Mouse (Mus musculus): ENCODE results near the gene Slc38a8. TPM values are rescaled to one million over a fixed set of nuclear protein-coding genes. Genes with fewer than 3 reads are reported as not detected.

Slc38a8 gene
- polyA plus RNA-seq, 1 experiment from 2014 or later, result not detected

- H3K36me3 ChIP-seq, result no peaks in the 10 kb centered on the region
- H3K4me1 ChIP-seq (replicated peaks), result peaks cover 47% of the 10 kb centered on the region
- no peaks in the 10 kb centered on the region for H3K9me3 ChIP-seq
- WGBS, result 88% methylated on average over 8 of the region's 8 CpGs
- 0 out of 2 replicates have a peak overlapping the region, but pooled peaks have one; percentile 10 for H3K27ac ChIP-seq
- peaks cover 46% of the 10 kb centered on the region for H3K27me3 ChIP-seq (ENCODE audit: insufficient read depth, poor library complexity, severe bottlenecking)
- H3K4me3 ChIP-seq, result no peak overlapping the region
- no peak for DNase-seq (ENCODE audit: low spot score)
These were observed 33.4 kb downstream of the Slc38a8 start for GRCm38 (mm10) chr8:119468091-119468490.

- Histone ChIP-seq H3K27me3 (ENCODE audit: insufficient read depth, poor library complexity, severe bottlenecking) (peaks cover 55% of the 10 kb centered on the region), H3K4me3 (0 out of 2 replicates have a peak overlapping the region, but pooled peaks have one; percentile 36), H3K36me3 (no peaks in the 10 kb centered on the region), H3K4me1 (replicated peaks) (peaks cover 47% of the 10 kb centered on the region), H3K27ac (peak overlapping the region; percentile 46), H3K9me3 (no peaks in the 10 kb centered on the region)
- 73% methylated on average over 10 of the region's 10 CpGs for WGBS
- DNase-seq (ENCODE audit: low spot score), result no peak
These were observed 34.7 kb downstream of the Slc38a8 start for GRCm38 (mm10) chr8:119466794-119467193.

- H3K4me1 ChIP-seq (replicated peaks), result peaks cover 46% of the 10 kb centered on the region
- peak overlapping the region; percentile 46 for H3K27ac ChIP-seq
- H3K27me3 ChIP-seq (ENCODE audit: insufficient read depth, poor library complexity, severe bottlenecking), result peaks cover 59% of the 10 kb centered on the region
- DNase-seq (ENCODE audit: low spot score), result peak; percentile 38
- no peaks in the 10 kb centered on the region for H3K36me3 ChIP-seq
- WGBS, result under 1% methylated on average over 18 of the region's 18 CpGs
- no peaks in the 10 kb centered on the region for H3K9me3 ChIP-seq
- H3K4me3 ChIP-seq, result peak overlapping the region; percentile 36
These were observed 35.4 kb downstream of the Slc38a8 start for GRCm38 (mm10) chr8:119466105-119466504.

GRCm38 (mm10) chr8:119463709-119464108, 37.8 kb downstream of the Slc38a8 start:
- peak overlapping the region; percentile 37; the same call in 1 of the 2 replicates for H3K27ac ChIP-seq
- H3K4me3 ChIP-seq, result no peak overlapping the region
- DNase-seq (ENCODE audit: low spot score), result no peak
- peaks cover 54% of the 10 kb centered on the region for H3K4me1 ChIP-seq (replicated peaks)
- H3K36me3 ChIP-seq, result no peaks in the 10 kb centered on the region
- WGBS, result 46% methylated on average over 7 of the region's 7 CpGs
- peaks cover 59% of the 10 kb centered on the region for H3K27me3 ChIP-seq (ENCODE audit: insufficient read depth, poor library complexity, severe bottlenecking)
- H3K9me3 ChIP-seq, result no peaks in the 10 kb centered on the region

GRCm38 (mm10) chr8:119461356-119461755, 40.1 kb downstream of the Slc38a8 start:
- H3K4me1 ChIP-seq (replicated peaks), result peaks cover 48% of the 10 kb centered on the region
- H3K27me3 ChIP-seq (ENCODE audit: insufficient read depth, poor library complexity, severe bottlenecking), result peaks cover 45% of the 10 kb centered on the region
- peak overlapping the region; percentile 2; the same call in 1 of the 2 replicates for H3K27ac ChIP-seq
- no peak for DNase-seq (ENCODE audit: low spot score)
- no peak overlapping the region for H3K4me3 ChIP-seq
- 78% methylated on average over 9 of the region's 9 CpGs for WGBS
- no peaks in the 10 kb centered on the region for H3K9me3 ChIP-seq
- H3K36me3 ChIP-seq, result no peaks in the 10 kb centered on the region

- no peaks in the 10 kb centered on the region for H3K36me3 ChIP-seq
- no peak overlapping the region for H3K4me3 ChIP-seq
- H3K9me3 ChIP-seq, result no peaks in the 10 kb centered on the region
- H3K27me3 ChIP-seq (ENCODE audit: insufficient read depth, poor library complexity, severe bottlenecking), result peaks cover 29% of the 10 kb centered on the region
- H3K4me1 ChIP-seq (replicated peaks), result peaks cover 32% of the 10 kb centered on the region
- WGBS, result 52% methylated on average over 16 of the region's 16 CpGs
- H3K27ac ChIP-seq, result peak overlapping the region; percentile 40; the same call in 1 of the 2 replicates
- DNase-seq (ENCODE audit: low spot score), result peak; percentile 29
These were observed 41.8 kb downstream of the Slc38a8 start for GRCm38 (mm10) chr8:119459724-119460123.

- no peak overlapping the region for H3K27ac ChIP-seq
- no peaks in the 10 kb centered on the region for H3K9me3 ChIP-seq
- H3K4me3 ChIP-seq, result no peak overlapping the region
- H3K27me3 ChIP-seq (ENCODE audit: insufficient read depth, poor library complexity, severe bottlenecking), result no peaks in the 10 kb centered on the region; the same call in 1 of the 2 replicates
- no peaks in the 10 kb centered on the region for H3K36me3 ChIP-seq
- no peak for DNase-seq (ENCODE audit: low spot score)
- peaks cover 9% of the 10 kb centered on the region for H3K4me1 ChIP-seq (replicated peaks)
- WGBS, result 89% methylated on average over 5 of the region's 5 CpGs
These were observed 45.5 kb downstream of the Slc38a8 start for GRCm38 (mm10) chr8:119456045-119456444.

- Histone ChIP-seq H3K36me3 (no peaks in the 10 kb centered on the region), H3K27me3 (ENCODE audit: insufficient read depth, poor library complexity, severe bottlenecking) (peaks cover 25% of the 10 kb centered on the region), H3K27ac (no peak overlapping the region), H3K9me3 (no peaks in the 10 kb centered on the region), H3K4me1 (replicated peaks) (peaks cover 10% of the 10 kb centered on the region), H3K4me3 (no peak overlapping the region)
- no peak for DNase-seq (ENCODE audit: low spot score)
- 85% methylated on average over 5 of the region's 5 CpGs for WGBS
These were observed 48.6 kb downstream of the Slc38a8 start for GRCm38 (mm10) chr8:119452919-119453318.

GRCm38 (mm10) chr8:119451131-119451530, 50.4 kb downstream of the Slc38a8 start:
- Histone ChIP-seq H3K4me1 (replicated peaks) (peaks cover 22% of the 10 kb centered on the region), H3K9me3 (no peaks in the 10 kb centered on the region), H3K36me3 (no peaks in the 10 kb centered on the region), H3K4me3 (no peak overlapping the region), H3K27me3 (ENCODE audit: insufficient read depth, poor library complexity, severe bottlenecking) (peaks cover 36% of the 10 kb centered on the region), H3K27ac (no peak overlapping the region)
- WGBS, result 90% methylated on average over 4 of the region's 4 CpGs
- DNase-seq (ENCODE audit: low spot score), result no peak

- Histone ChIP-seq H3K4me1 (replicated peaks) (peaks cover 24% of the 10 kb centered on the region), H3K27ac (no peak overlapping the region), H3K36me3 (no peaks in the 10 kb centered on the region), H3K9me3 (no peaks in the 10 kb centered on the region), H3K27me3 (ENCODE audit: insufficient read depth, poor library complexity, severe bottlenecking) (peaks cover 50% of the 10 kb centered on the region), H3K4me3 (no peak overlapping the region)
- no peak for DNase-seq (ENCODE audit: low spot score)
- 79% methylated on average over 12 of the region's 12 CpGs for WGBS
These were observed 51.9 kb downstream of the Slc38a8 start for GRCm38 (mm10) chr8:119449627-119450026.

GRCm38 (mm10) chr8:119447781-119448170, 53.7 kb downstream of the Slc38a8 start:
- peaks cover 24% of the 10 kb centered on the region for H3K4me1 ChIP-seq (replicated peaks)
- no peaks in the 10 kb centered on the region for H3K36me3 ChIP-seq
- 2% methylated on average over 17 of the region's 17 CpGs for WGBS
- peaks cover 61% of the 10 kb centered on the region for H3K27me3 ChIP-seq (ENCODE audit: insufficient read depth, poor library complexity, severe bottlenecking)
- no peaks in the 10 kb centered on the region for H3K9me3 ChIP-seq
- H3K4me3 ChIP-seq, result peak overlapping the region; percentile 75
- H3K27ac ChIP-seq, result peak overlapping the region; percentile 92
- no peak for DNase-seq (ENCODE audit: low spot score)

GRCm38 (mm10) chr8:119446990-119447780, 54.3 kb downstream of the Slc38a8 start:
- DNase-seq (ENCODE audit: low spot score), result no peak
- peaks cover 67% of the 10 kb centered on the region for H3K27me3 ChIP-seq (ENCODE audit: insufficient read depth, poor library complexity, severe bottlenecking)
- H3K36me3 ChIP-seq, result no peaks in the 10 kb centered on the region
- H3K4me1 ChIP-seq (replicated peaks), result peaks cover 27% of the 10 kb centered on the region
- 2% methylated on average over 80 of the region's 80 CpGs for WGBS
- H3K27ac ChIP-seq, result peak overlapping the region; percentile 92
- no peaks in the 10 kb centered on the region for H3K9me3 ChIP-seq
- peak overlapping the region; percentile 75 for H3K4me3 ChIP-seq

GRCm38 (mm10) chr8:119446211-119446989, 55.1 kb downstream of the Slc38a8 start, which contains the start of gene Necab2:
Gene Necab2, plus strand, starts transcription at chr8:119446719.
- Histone ChIP-seq H3K27ac (peak within 1 kb of the TSS; percentile 92), H3K27me3 (ENCODE audit: insufficient read depth, poor library complexity, severe bottlenecking) (peaks cover 73% of the 10 kb centered on the region), H3K4me3 (peak within 1 kb of the TSS; percentile 75), H3K9me3 (no peaks in the 10 kb centered on the region), H3K36me3 (no peaks in the 10 kb centered on the region), H3K4me1 (replicated peaks) (peaks cover 34% of the 10 kb centered on the region)
- 3% methylated on average over 52 of the region's 52 CpGs for WGBS
- DNase-seq (ENCODE audit: low spot score), result peak; percentile 90

Data from hindbrain, embryonic 10.5 days (tissue).